In the genomic region with DNA sequence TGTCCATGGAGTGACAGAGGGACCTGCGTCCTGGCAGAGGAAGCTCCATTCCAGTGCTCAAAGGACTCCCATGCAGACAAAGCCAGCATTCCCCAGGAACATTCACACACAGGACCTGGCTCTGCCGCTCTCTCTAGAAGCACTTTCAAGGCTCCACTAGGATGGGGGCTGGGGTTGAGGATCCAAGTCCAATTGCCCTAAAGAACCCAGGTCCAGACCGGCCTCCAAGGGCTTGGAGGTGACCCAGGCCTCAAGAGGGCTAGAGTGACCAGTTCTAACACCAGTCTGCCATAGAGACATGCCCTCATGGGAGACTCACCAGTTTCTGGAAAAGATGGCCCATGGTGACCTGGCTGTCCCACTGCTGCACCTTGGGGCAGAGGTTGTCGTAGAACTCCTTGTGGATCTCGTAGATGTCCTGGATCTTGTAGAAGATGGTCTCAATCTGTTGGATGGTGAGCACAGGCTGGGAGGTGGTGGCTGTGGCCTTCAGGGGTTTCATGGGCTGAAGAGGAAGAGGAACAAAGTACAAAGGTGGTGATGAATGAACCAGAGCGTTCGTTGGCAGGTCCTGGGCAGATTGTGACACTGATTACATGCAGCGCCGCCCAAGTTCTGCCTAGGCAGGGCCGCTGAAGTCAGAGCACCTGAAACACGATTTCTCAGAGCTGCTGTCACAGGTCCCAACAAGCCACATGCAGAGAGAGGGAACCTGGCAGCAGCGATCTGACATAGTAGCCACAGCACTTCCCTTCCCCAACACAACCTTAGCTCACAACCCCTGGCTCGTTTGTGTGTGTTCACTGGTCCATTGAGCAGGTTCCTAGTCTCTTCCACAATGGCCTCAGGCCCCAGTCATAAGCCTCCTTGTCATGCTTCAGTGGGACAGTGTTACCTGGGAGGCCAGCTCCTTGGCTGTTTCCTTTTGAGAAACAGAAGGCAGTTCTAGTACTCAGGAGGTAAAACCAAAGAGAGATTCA, we compare ENCODE assay signal across 10 mouse cellular contexts.
DNase-seq lines count a peak whose midpoint lies in the region; ATAC-seq and TF ChIP-seq lines count a peak whose summit lies in the region.
"Had no signal": no experiment of that assay in that cellular context is flagged by ENCODE, and none has a peak within 500 bp of the region (broad histone marks: within the 10 kb centered on the region; RNA-seq: fewer than 3 reads in every experiment).

No protein-coding gene starts in this region.

- H3K27me3 ChIP-seq in liver, embryonic 15.5 days, result no peaks in the 10 kb centered on the region
- no peaks in the 10 kb centered on the region for H3K27me3 ChIP-seq in liver, embryonic 12.5 days (replicated peaks)
- H3K27me3 ChIP-seq in CH12.LX (replicated peaks), result no peaks in the 10 kb centered on the region
- H3K27me3 ChIP-seq: neural tube, embryonic 13.5 days had no signal

- H3K4me2 ChIP-seq in liver, embryonic 15.5 days, result no peak overlapping the region
- H3K4me2 ChIP-seq in liver, embryonic 12.5 days, result no peak overlapping the region
- peak overlapping the region; percentile 13 for H3K4me2 ChIP-seq in CH12.LX (ENCODE audit: insufficient read depth, low read depth, poor library complexity, severe bottlenecking)
- H3K4me2 ChIP-seq: neural tube, embryonic 13.5 days had no signal

- TF ChIP-seq CTCF in CH12.LX (conservative IDR thresholded peaks at IDR 0.05 in 1 of 2, IDR thresholded peaks at IDR 0.05 in 1 of 2; ENCODE audit: low read depth in 2 of 2, low read length in 2 of 2), result no peak

- TF ChIP-seq EP300 in CH12.LX (IDR thresholded peaks at IDR 0.05; ENCODE audit: low read length), result no peak; the same call in 1 of the 2 replicates

- peak; percentile 62 for DNase-seq in CH12.LX (ENCODE audit: extremely low read depth)
- peak; percentile 74 for DNase-seq in induced T-regulatory cell, adult 2 months (ENCODE audit: low read depth)
- DNase-seq in right cerebral cortex, postnatal 36 days (ENCODE audit: low spot score in 2 of 2), result no peak
- DNase-seq in gastrocnemius, adult 8-10 months (ENCODE audit: low spot score in 2 of 2), result no peak
- no peak for DNase-seq in cerebellum, adult 18-20 months
- DNase-seq: heart, postnatal 36 days had no signal

- no peak for TF ChIP-seq POLR2A in CH12.LX (IDR thresholded peaks at IDR 0.05; ENCODE audit: low read depth, low read length)

- in situ Hi-C loops in CH12.LX (cut with MboI; ENCODE audit: low pct_ligation_motif_present, low pct_unique_long_range_greater_than_20kb, low sequenced_read_pairs), result no loop called here

- 48% methylated on average over 13 of the region's 13 CpGs for WGBS in liver, embryonic 15.5 days (ENCODE audit: insufficient replicate concordance)
- WGBS in liver, embryonic 12.5 days (ENCODE audit: insufficient replicate concordance), result 61% methylated on average over 13 of the region's 13 CpGs

- dilution Hi-C loops in CH12.LX (cut with MboI; ENCODE audit: extremely low pct_ligation_motif_present, extremely low pct_unique_long_range_greater_than_20kb, low sequenced_read_pairs), result no loop called here

- H3K4me1 ChIP-seq in liver, embryonic 15.5 days (replicated peaks), result peaks cover 15% of the 10 kb centered on the region
- peaks cover 26% of the 10 kb centered on the region for H3K4me1 ChIP-seq in liver, embryonic 12.5 days
- H3K4me1 ChIP-seq in CH12.LX (ENCODE audit: control insufficient read depth in 1 of 2, insufficient read depth in 2 of 2), result peaks cover 46 to 78% of the 10 kb centered on the region in 2 experiments

- no peak for TF ChIP-seq RAD21 in CH12.LX (IDR thresholded peaks at IDR 0.05; ENCODE audit: low read depth, low read length)

- H3K36me3 ChIP-seq in liver, embryonic 15.5 days (replicated peaks), result 0 out of 2 replicates have a peak, but pooled peaks cover 3% of the 10 kb centered on the region
- no peaks in the 10 kb centered on the region; the same call in 1 of the 2 replicates for H3K36me3 ChIP-seq in liver, embryonic 12.5 days
- H3K36me3 ChIP-seq in CH12.LX (replicated peaks in 1 of 2; ENCODE audit: control insufficient read depth in 1 of 2, insufficient read depth in 1 of 2, low read length in 1 of 2), result peaks cover 30 to 56% of the 10 kb centered on the region in 2 experiments

- ATAC-seq in liver, embryonic 15.5 days (ENCODE audit: insufficient read depth), result no peak
- ATAC-seq in liver, embryonic 12.5 days, result no peak
- ATAC-seq in monocyte, adult 5-6 weeks (replicated peaks; ENCODE audit: insufficient number of reproducible peaks, low FRiP score, low TSS enrichment, poor library complexity, severe bottlenecking), result 0 out of 2 replicates have a peak, but pooled peaks have one; percentile 4

- no peaks in the 10 kb centered on the region for H3K9me3 ChIP-seq in liver, embryonic 15.5 days (replicated peaks)
- no peaks in the 10 kb centered on the region for H3K9me3 ChIP-seq in liver, embryonic 12.5 days (replicated peaks)
- no peaks in the 10 kb centered on the region for H3K9me3 ChIP-seq in CH12.LX (replicated peaks; ENCODE audit: low read length)
- H3K9me3 ChIP-seq: neural tube, embryonic 13.5 days had no signal

- H3K9ac ChIP-seq in liver, embryonic 15.5 days, result no peak overlapping the region
- H3K9ac ChIP-seq in liver, embryonic 12.5 days, result no peak overlapping the region
- H3K9ac ChIP-seq in CH12.LX (ENCODE audit: insufficient read depth, low read depth), result peak overlapping the region; percentile 60
- H3K9ac ChIP-seq: neural tube, embryonic 13.5 days had no signal

- no peak overlapping the region for H3K4me3 ChIP-seq in liver, embryonic 15.5 days (replicated peaks)
- H3K4me3 ChIP-seq in liver, embryonic 12.5 days, result no peak overlapping the region
- peak overlapping the region in 1 of 3 experiments; percentile 46 for H3K4me3 ChIP-seq in CH12.LX (replicated peaks in 1 of 3; ENCODE audit: low read depth in 2 of 3, low read length in 2 of 3, poor library complexity in 1 of 3)
- H3K4me3 ChIP-seq: neural tube, embryonic 13.5 days had no signal

- no peaks in the 10 kb centered on the region; the same call in 1 of the 2 replicates for H3K79me2 ChIP-seq in CH12.LX (replicated peaks; ENCODE audit: control insufficient read depth, extremely low read depth, insufficient read depth, poor library complexity, severe bottlenecking)

- H3K27ac ChIP-seq in liver, embryonic 15.5 days (replicated peaks), result peak overlapping the region; percentile 45; the same call in 1 of the 2 replicates
- no peak overlapping the region for H3K27ac ChIP-seq in liver, embryonic 12.5 days
- H3K27ac ChIP-seq in CH12.LX (ENCODE audit: insufficient read depth, low read depth), result peak overlapping the region; percentile 95

TF ChIP-seq in CH12.LX, 34 proteins besides CTCF, POLR2A, EP300 and RAD21:
- no peak for TF ChIP-seq JUND (conservative IDR thresholded peaks at IDR 0.05; ENCODE audit: low read depth, low read length)
- no peak for TF ChIP-seq ZC3H11A (IDR thresholded peaks at IDR 0.05; ENCODE audit: low read depth, low read length)
- TF ChIP-seq ETS1 (conservative IDR thresholded peaks at IDR 0.05; ENCODE audit: low read depth, low read length), result no peak
- no peak for TF ChIP-seq ZNF384 (IDR thresholded peaks at IDR 0.05; ENCODE audit: low read depth, low read length)
- TF ChIP-seq TBP (conservative IDR thresholded peaks at IDR 0.05; ENCODE audit: low read depth, low read length), result peak; percentile 81
- TF ChIP-seq CHD1 (IDR thresholded peaks at IDR 0.05; ENCODE audit: low read depth, low read length), result no peak; the same call in 1 of the 2 replicates
- no peak for TF ChIP-seq MXI1 (IDR thresholded peaks at IDR 0.05; ENCODE audit: low read depth, low read length)
- peak; percentile 16; the same call in 1 of the 2 replicates for TF ChIP-seq MYC (IDR thresholded peaks at IDR 0.05; ENCODE audit: low read depth, low read length)
- no peak for TF ChIP-seq USF2 (conservative IDR thresholded peaks at IDR 0.05; ENCODE audit: low read depth, low read length)
- no peak for TF ChIP-seq JUN (IDR thresholded peaks at IDR 0.05; ENCODE audit: insufficient read depth, low read depth, low read length)
- 0 out of 2 replicates have a peak, but pooled peaks have one; percentile 2 for TF ChIP-seq MAX (IDR thresholded peaks at IDR 0.05; ENCODE audit: low read length)
- no peak; the same call in 1 of the 2 replicates for TF ChIP-seq SIN3A (IDR thresholded peaks at IDR 0.05; ENCODE audit: low read length)
- 0 out of 2 replicates have a peak, but pooled peaks have one; percentile 52 for TF ChIP-seq UBTF (IDR thresholded peaks at IDR 0.05; ENCODE audit: low read depth, low read length)
- no peak for TF ChIP-seq POLR2AphosphoS2 (IDR thresholded peaks at IDR 0.05; ENCODE audit: low read depth, low read length)

Comparison
In these comparisons a context has a peak if more than half of its experiments do, and no peak if none do; other contexts are left out.
1. DNase-seq: peak in CH12.LX (single experiment) and induced T-regulatory cell, adult 2 months (single experiment); none in right cerebral cortex, postnatal 36 days (0 of 2), gastrocnemius, adult 8-10 months (0 of 2) and cerebellum, adult 18-20 months (0 of 2).